Mouse (Mus musculus) cerebellum, adult 2 months (tissue): ENCODE measurements around the gene Cadps.

Source experiments
- CTCF ChIP-seq: fragments of 200-500 bp; IDR thresholded peaks from 2 replicates; pipeline ENCODE4 v1.5.1; 2011; ENCODE audit warnings: low read depth, mild to moderate bottlenecking, control low read depth, low read length, moderate library complexity, borderline replicate concordance; ENCODE audit not compliant: insufficient read depth
- POLR2A ChIP-seq: fragments of 200-500 bp; IDR thresholded peaks from 2 replicates; pipeline ENCODE4 v1.6.1; 2011; ENCODE audit warnings: low read length, control low read depth, borderline replicate concordance; ENCODE audit not compliant: insufficient read depth

DNA sequence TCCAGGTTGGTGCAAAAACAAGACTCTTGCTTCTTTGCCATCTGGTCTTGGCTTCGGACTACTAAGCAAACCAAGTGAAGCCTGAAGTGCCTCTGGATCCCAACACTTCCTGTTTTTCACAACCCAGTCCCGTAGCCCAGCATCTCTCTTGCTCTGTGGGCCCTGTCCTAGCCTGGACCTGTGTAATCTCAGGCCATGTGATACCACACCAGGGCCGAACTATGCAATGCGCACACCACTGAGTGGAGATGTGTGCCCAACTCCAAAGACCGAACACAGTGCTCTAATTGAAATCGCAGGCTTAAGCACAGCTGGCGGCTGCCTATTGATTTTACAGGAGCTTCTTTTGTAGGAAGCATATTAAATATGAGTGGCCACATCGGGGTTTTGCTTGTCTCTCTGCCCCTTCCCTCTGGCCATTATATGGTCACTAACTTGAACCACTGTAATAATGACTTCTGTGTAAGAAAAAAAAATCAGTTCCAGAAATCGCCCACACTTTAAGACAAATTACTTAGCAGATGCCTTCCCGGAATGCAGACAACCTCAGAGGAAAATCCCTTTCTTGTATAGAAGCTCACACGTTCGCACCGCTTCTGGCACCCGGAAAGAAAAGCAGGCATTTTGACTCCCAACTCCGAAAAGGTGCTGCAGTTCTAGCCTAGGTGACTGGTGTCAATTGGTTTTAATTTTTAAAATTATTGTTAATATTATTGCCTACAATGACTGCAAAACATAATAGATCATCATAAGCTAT lies 473.4 kb downstream of the Cadps start:
- TF ChIP-seq POLR2A: no peak
- TF ChIP-seq CTCF: no peak
